Mouse (Mus musculus) heart, embryonic 14.5 days (tissue): ENCODE results near the gene Pabpc1l. TPM values are rescaled to one million over a fixed set of nuclear protein-coding genes. Genes with fewer than 3 reads are reported as not detected.
"Not testable (repeated sequence)": the region's sequence is repeated elsewhere in the genome, so short reads cannot be mapped to it uniquely, and the experiment has no call there.

ENCODE experiments used
- ATAC-seq: fragments of 200-750 bp; cut with Nextera tagmentation; 2 replicates; pipeline ENCODE4 v1.8.0; 2017; ENCODE audit warnings: low read depth, moderate TSS enrichment; ENCODE audit not compliant: insufficient number of reproducible peaks, insufficient read depth, low FRiP score
- H3K27ac ChIP-seq, 2 experiments: fragments of 200-500 bp in 1 of 2; fragments of 300-500 bp in 1 of 2; sonication (generic) in 1 of 2; replicated peaks in 1 of 2; 2 replicates each; pipeline ENCODE4 v1.5.1; 2012 to 2014; ENCODE audit warnings: low read depth in 2 of 2, low read length in 2 of 2, control low read depth in 1 of 2, mild to moderate bottlenecking in 1 of 2, mixed read lengths in 1 of 2; ENCODE audit not compliant: control insufficient read depth in 1 of 2, insufficient read depth in 1 of 2
- H3K27me3 ChIP-seq: fragments of 300-500 bp; sonication (generic); 2 replicates; pipeline ENCODE4 v1.6.1; 2014; ENCODE audit warnings: mild to moderate bottlenecking, low read length, control low read depth; ENCODE audit not compliant: control insufficient read depth, insufficient read depth
- H3K36me3 ChIP-seq: fragments of 300-500 bp; sonication (generic); 2 replicates; pipeline ENCODE4 v1.6.1; 2014; ENCODE audit warnings: mild to moderate bottlenecking, control low read depth, low read length, mixed read lengths; ENCODE audit not compliant: control insufficient read depth, insufficient read depth
- H3K4me1 ChIP-seq, 2 experiments: fragments of 200-500 bp in 1 of 2; fragments of 300-500 bp in 1 of 2; sonication (generic) in 1 of 2; 2 replicates each; pipeline ENCODE4 v1.6.1; 2012 to 2014; ENCODE audit warnings: low read length in 2 of 2, control low read depth in 1 of 2, mixed read lengths in 1 of 2; ENCODE audit not compliant: control insufficient read depth in 2 of 2, insufficient read depth in 2 of 2
- H3K4me2 ChIP-seq: fragments of 300-500 bp; sonication (generic); 2 replicates; pipeline ENCODE4 v1.6.1; 2014; ENCODE audit warnings: mild to moderate bottlenecking, low read length
- H3K4me3 ChIP-seq, 2 experiments: fragments of 200-500 bp in 1 of 2; fragments of 300-500 bp in 1 of 2; sonication (generic) in 1 of 2; 2 replicates each; pipeline ENCODE4 v1.5.1; 2012 to 2014; ENCODE audit warnings: low read length in 2 of 2, mild to moderate bottlenecking in 2 of 2, control low read depth in 1 of 2, low read depth in 1 of 2, moderate library complexity in 1 of 2; ENCODE audit not compliant: control insufficient read depth in 1 of 2, insufficient read depth in 1 of 2
- H3K9ac ChIP-seq: fragments of 300-500 bp; sonication (generic); 2 replicates; pipeline ENCODE4 v1.6.1; 2014; ENCODE audit warnings: mild to moderate bottlenecking, low read length
- H3K9me3 ChIP-seq: fragments of 300-500 bp; sonication (generic); 2 replicates; pipeline ENCODE4 v1.6.1; 2016; ENCODE audit warnings: low read length, control low read depth; ENCODE audit not compliant: control insufficient read depth
- WGBS: fragments of 180-500 bp; shearing (Covaris S2); extraction: QIAGEN DNeasy Blood & Tissue Kit; methylation state at CpG from one replicate; pipeline ENCODE4 v1.1.7; 2014; 5-methylcytosine and 5-hydroxymethylcytosine counted together
- polyA plus RNA-seq: library from polyadenylated mRNA; unstranded; fragments of >200 nt; fragmentation: Nextera tagmentation; extraction: Ambion mirVana; gene quantifications from 2 replicates; pipeline ENCODE4 v1.2.1, GENCODE M21; 2014

Pabpc1l gene
- polyA plus RNA-seq, 1 experiment from 2014 or later: 1.2 TPM

GRCm38 (mm10) chr2:164059634-164060235 lies 34.5 kb downstream of the Pabpc1l start:
- no peak for ATAC-seq
- H3K9ac ChIP-seq: no peak overlapping the region
- H3K4me2 ChIP-seq: no peak overlapping the region
- no peaks in the 10 kb centered on the region for H3K9me3 ChIP-seq
- peaks cover 90% of the 10 kb centered on the region for H3K36me3 ChIP-seq
- H3K4me3 ChIP-seq: no peak overlapping the region
- WGBS: 93% methylated on average over 8 of the region's 8 CpGs
- no peaks in the 10 kb centered on the region for H3K27me3 ChIP-seq
- H3K4me1 ChIP-seq: peaks cover 8 to 9% of the 10 kb centered on the region in 2 experiments
- H3K27ac ChIP-seq: no peak overlapping the region

- Histone ChIP-seq H3K4me1 (peaks cover 6 to 21% of the 10 kb centered on the region in 2 experiments), H3K36me3 (peaks cover 22% of the 10 kb centered on the region), H3K4me2 (peak within 1 kb of the TSS; percentile 93), H3K9me3 (no peaks in the 10 kb centered on the region), H3K4me3 (peak within 1 kb of the TSS; percentile 90 to 97), H3K27ac (peak within 1 kb of the TSS; percentile 69 to 73), H3K27me3 (no peaks in the 10 kb centered on the region), H3K9ac (peak within 1 kb of the TSS; percentile 91)
- ATAC-seq: peak; percentile 44; the same call in 1 of the 2 replicates
- under 1% methylated on average over 45 of the region's 45 CpGs for WGBS
Observed at GRCm38 (mm10) chr2:164070142-164070764, 45.0 kb downstream of the Pabpc1l start, which contains the start of gene Stk4. Gene Stk4 (plus strand): TSS chr2:164070322.

GRCm38 (mm10) chr2:164070765-164071436 lies 45.7 kb downstream of the Pabpc1l start, which contains the start of gene Tomm34:
Gene Tomm34 (minus strand): TSS chr2:164071169.
- H3K4me1 ChIP-seq: peaks cover 8 to 24% of the 10 kb centered on the region in 2 experiments
- peak; percentile 95 for ATAC-seq
- no peaks in the 10 kb centered on the region for H3K9me3 ChIP-seq
- under 1% methylated on average over 55 of the region's 55 CpGs for WGBS
- H3K9ac ChIP-seq: peak within 1 kb of the TSS; percentile 91
- no peaks in the 10 kb centered on the region for H3K27me3 ChIP-seq
- peaks cover 17% of the 10 kb centered on the region for H3K36me3 ChIP-seq
- H3K4me2 ChIP-seq: peak within 1 kb of the TSS; percentile 93
- peak within 1 kb of the TSS; percentile 69 to 73 for H3K27ac ChIP-seq
- H3K4me3 ChIP-seq: peak within 1 kb of the TSS; percentile 90 to 97

- Histone ChIP-seq H3K4me1 (peaks cover 8 to 24% of the 10 kb centered on the region in 2 experiments), H3K36me3 (peaks cover 11% of the 10 kb centered on the region), H3K4me3 (peak overlapping the region; percentile 13 to 97; a peak in 3 of 4 replicates), H3K4me2 (peak overlapping the region; percentile 93), H3K27ac (peak overlapping the region; percentile 46 to 73; a peak in 2 of 4 replicates)
- 77% methylated on average over 11 of the region's 11 CpGs for WGBS
- not testable (repeated sequence) for ATAC-seq, H3K9me3 ChIP-seq, H3K9ac ChIP-seq, H3K27me3 ChIP-seq
Observed at GRCm38 (mm10) chr2:164071437-164071820, 46.2 kb downstream of the Pabpc1l start.

GRCm38 (mm10) chr2:164072109-164072508 lies 46.9 kb downstream of the Pabpc1l start:
- no peak overlapping the region for H3K4me2 ChIP-seq
- no peak overlapping the region for H3K4me3 ChIP-seq
- WGBS: 84% methylated on average over 2 of the region's 2 CpGs
- H3K36me3 ChIP-seq: 0 out of 2 replicates have a peak, but pooled peaks cover 5% of the 10 kb centered on the region
- no peak overlapping the region for H3K27ac ChIP-seq
- H3K4me1 ChIP-seq: peaks cover 8 to 24% of the 10 kb centered on the region in 2 experiments
- H3K9ac ChIP-seq: no peak overlapping the region
- ATAC-seq: no peak
- no peaks in the 10 kb centered on the region for H3K27me3 ChIP-seq
- H3K9me3 ChIP-seq: no peaks in the 10 kb centered on the region

- H3K27me3 ChIP-seq: no peaks in the 10 kb centered on the region
- no peak overlapping the region for H3K4me3 ChIP-seq
- no peak overlapping the region for H3K9ac ChIP-seq
- 0 out of 2 replicates have a peak, but pooled peaks cover 4% of the 10 kb centered on the region for H3K36me3 ChIP-seq
- no peak overlapping the region for H3K27ac ChIP-seq
- no peak overlapping the region for H3K4me2 ChIP-seq
- WGBS: 83% methylated on average over 7 of the region's 7 CpGs
- no peak for ATAC-seq
- H3K4me1 ChIP-seq: peaks cover 8 to 24% of the 10 kb centered on the region in 2 experiments
- H3K9me3 ChIP-seq: no peaks in the 10 kb centered on the region
Observed at GRCm38 (mm10) chr2:164073120-164073519, 47.9 kb downstream of the Pabpc1l start.

- Histone ChIP-seq H3K36me3 (no peaks in the 10 kb centered on the region), H3K27me3 (no peaks in the 10 kb centered on the region), H3K4me3 (peak overlapping the region; percentile 86 to 97), H3K4me2 (peak overlapping the region; percentile 92), H3K9me3 (no peaks in the 10 kb centered on the region), H3K4me1 (peaks cover 8 to 21% of the 10 kb centered on the region in 2 experiments), H3K27ac (peak overlapping the region; percentile 54 to 60; a peak in 1 of 4 replicates), H3K9ac (peak overlapping the region; percentile 79)
- under 1% methylated on average over 48 of the region's 48 CpGs for WGBS
- peak; percentile 77 for ATAC-seq
Observed at GRCm38 (mm10) chr2:164073918-164074578, 48.8 kb downstream of the Pabpc1l start.
